Mouse (Mus musculus): ENCODE results near the gene Cacna2d2.

Cacna2d2 gene

GRCm38 (mm10) chr9:107577871-107578270, 178.5 kb downstream of the Cacna2d2 start:
- no peak for TF ChIP-seq GATA4 (IDR thresholded peaks at IDR 0.05; ENCODE audit: insufficient replicate concordance, low read length)

- TF ChIP-seq GATA4 (IDR thresholded peaks at IDR 0.05; ENCODE audit: insufficient replicate concordance, low read length), result no peak
Observed at GRCm38 (mm10) chr9:107578587-107578986, 179.2 kb downstream of the Cacna2d2 start, which contains the start of gene Naa80. Gene Naa80, plus strand, starts transcription at chr9:107578887.
